Mouse (Mus musculus) limb, embryonic 12.5 days (tissue): ENCODE results near the gene Eif4ebp2. TPM values are rescaled to one million over a fixed set of nuclear protein-coding genes. Genes with fewer than 3 reads are reported as not detected.

Experiments used
- ATAC-seq: fragments of 200-750 bp; cut with Nextera tagmentation; 2 replicates; pipeline ENCODE4 v1.8.0; 2017; ENCODE audit warnings: low read depth, moderate TSS enrichment; ENCODE audit not compliant: insufficient number of reproducible peaks, insufficient read depth, low FRiP score, low TSS enrichment
- H3K27ac ChIP-seq: fragments of 300-500 bp; sonication (generic); 2 replicates; pipeline ENCODE4 v1.5.1; 2016; ENCODE audit warnings: mild to moderate bottlenecking, moderate library complexity
- H3K27me3 ChIP-seq: fragments of 300-500 bp; sonication (generic); 2 replicates; pipeline ENCODE4 v1.6.1; 2016; ENCODE audit warnings: mild to moderate bottlenecking, moderate library complexity
- H3K36me3 ChIP-seq: fragments of 300-500 bp; sonication (generic); 2 replicates; pipeline ENCODE4 v1.6.1; 2016; ENCODE audit warnings: mild to moderate bottlenecking, moderate library complexity
- H3K4me1 ChIP-seq: fragments of 300-500 bp; sonication (generic); replicated peaks from 2 replicates; pipeline ENCODE4 v1.6.1; 2016
- H3K4me2 ChIP-seq: fragments of 300-500 bp; sonication (generic); 2 replicates; pipeline ENCODE4 v1.6.1; 2016; ENCODE audit warnings: mild to moderate bottlenecking, moderate library complexity
- H3K4me3 ChIP-seq: fragments of 300-500 bp; sonication (generic); replicated peaks from 2 replicates; pipeline ENCODE4 v1.5.1; 2016; ENCODE audit warnings: mild to moderate bottlenecking
- H3K9ac ChIP-seq: fragments of 300-500 bp; sonication (generic); replicated peaks from 2 replicates; pipeline ENCODE4 v1.6.1; 2016; ENCODE audit warnings: mild to moderate bottlenecking, moderate library complexity
- H3K9me3 ChIP-seq: fragments of 300-500 bp; sonication (generic); 2 replicates; pipeline ENCODE4 v1.6.1; 2016; ENCODE audit warnings: mild to moderate bottlenecking, moderate library complexity
- WGBS: fragments of 180-500 bp; shearing (Covaris S2); methylation state at CpG from one replicate; pipeline ENCODE4 v1.1.7; 2016; 5-methylcytosine and 5-hydroxymethylcytosine counted together
- polyA plus RNA-seq: library from polyadenylated mRNA; unstranded; fragments of >200 nt; fragmentation: Nextera tagmentation; extraction: Ambion mirVana; gene quantifications from 2 replicates; pipeline ENCODE4 v1.2.1, GENCODE M21; 2016

The Eif4ebp2 gene
- polyA plus RNA-seq, 1 experiment from 2014 or later: 60.2 TPM

DNA sequence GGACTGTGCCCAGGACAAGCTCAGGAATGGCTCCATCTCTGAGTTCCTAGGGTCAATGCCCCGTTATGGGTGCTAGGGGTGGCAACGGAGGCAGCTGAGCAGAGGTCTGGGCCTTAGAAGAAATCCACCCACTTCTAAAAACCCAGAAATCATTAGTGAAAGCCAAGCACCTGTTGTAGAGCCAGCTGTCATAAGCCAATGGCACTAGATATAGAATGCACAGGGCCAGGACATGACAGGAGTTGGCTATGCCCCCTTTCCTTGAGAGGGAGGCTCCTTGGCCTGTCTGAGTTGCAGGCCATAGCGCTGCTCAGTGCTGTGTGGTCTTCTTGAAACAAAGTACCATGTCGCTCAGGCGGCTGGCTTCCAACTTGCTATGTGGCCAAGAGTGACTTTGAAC, 52.1 kb downstream of the Eif4ebp2 start:
- no peak overlapping the region for H3K9ac ChIP-seq
- no peaks in the 10 kb centered on the region; the same call in 1 of the 2 replicates for H3K9me3 ChIP-seq
- ATAC-seq: no peak
- H3K27ac ChIP-seq: no peak overlapping the region
- 0 out of 2 replicates have a peak, but pooled peaks cover 4% of the 10 kb centered on the region for H3K4me1 ChIP-seq
- H3K4me2 ChIP-seq: no peak overlapping the region
- no peaks in the 10 kb centered on the region for H3K36me3 ChIP-seq
- H3K4me3 ChIP-seq: no peak overlapping the region
- peaks cover 7% of the 10 kb centered on the region for H3K27me3 ChIP-seq
- whole genome bisulfite sequencing: 85% methylated on average over 5 of the region's 5 CpGs

DNA sequence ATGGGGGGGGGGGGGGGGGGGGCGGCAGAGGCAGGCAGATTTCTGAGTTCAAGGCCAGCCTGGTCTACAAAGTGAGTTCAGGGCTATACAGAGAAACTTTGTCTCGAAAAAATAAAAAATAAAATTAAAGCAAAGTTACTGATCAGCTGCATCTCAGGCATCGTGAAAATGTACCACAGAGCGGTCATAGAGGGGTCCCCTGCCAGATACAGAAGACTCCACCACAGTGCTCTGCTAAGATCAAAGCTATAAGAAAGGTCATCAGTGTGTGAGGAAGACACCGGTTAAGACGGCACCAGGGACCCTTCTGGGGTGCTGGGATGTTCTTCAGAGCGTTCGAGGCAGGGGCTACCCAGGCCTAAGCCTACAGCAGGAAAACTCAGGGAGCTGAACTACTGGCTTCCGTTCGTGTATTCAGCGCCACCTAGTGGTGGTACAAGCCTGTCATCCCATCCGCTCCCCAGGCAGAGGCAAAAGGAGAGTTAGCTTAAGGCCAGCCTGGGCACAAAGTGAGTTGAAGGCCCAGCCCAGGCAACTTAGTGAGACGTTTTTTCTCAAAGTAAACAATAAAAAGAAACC, 53.2 kb downstream of the Eif4ebp2 start:
- WGBS: 29% methylated on average over 13 of the region's 13 CpGs
- H3K27ac ChIP-seq: no peak overlapping the region
- peak; percentile 69 for ATAC-seq

DNA sequence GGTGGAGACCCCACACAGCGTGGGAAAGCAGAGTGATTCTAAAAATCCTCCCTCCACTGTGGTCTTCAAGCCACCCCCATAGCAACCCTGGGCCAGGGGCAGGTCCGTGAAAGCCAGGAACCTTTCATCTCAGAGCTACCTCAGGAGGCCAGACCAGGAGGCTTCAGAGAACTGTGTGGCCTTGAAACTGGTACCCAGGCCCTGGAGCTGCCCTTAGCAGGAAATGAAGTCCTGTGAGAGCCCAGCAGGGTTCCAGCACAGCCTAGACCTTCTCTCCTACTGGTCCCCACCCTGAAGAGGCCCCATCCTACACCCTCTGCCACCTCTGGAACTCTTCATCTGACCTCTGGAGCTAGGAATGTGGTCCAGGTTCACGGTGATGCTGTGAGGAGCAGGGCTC, 54.3 kb downstream of the Eif4ebp2 start:
- Histone ChIP-seq H3K9ac (no peak overlapping the region), H3K4me2 (no peak overlapping the region), H3K27me3 (no peaks in the 10 kb centered on the region), H3K9me3 (no peaks in the 10 kb centered on the region), H3K36me3 (no peaks in the 10 kb centered on the region), H3K4me3 (no peak overlapping the region), H3K27ac (no peak overlapping the region), H3K4me1 (peaks cover 9% of the 10 kb centered on the region; the same call in 1 of the 2 replicates)
- WGBS: 40% methylated on average over 3 of the region's 3 CpGs
- no peak for ATAC-seq

More for the DNA sequence above, 53.2 kb downstream of the Eif4ebp2 start:
- no peak overlapping the region for H3K4me2 ChIP-seq
- no peak overlapping the region for H3K9ac ChIP-seq
- H3K4me1 ChIP-seq: peaks cover 9% of the 10 kb centered on the region; the same call in 1 of the 2 replicates
- H3K4me3 ChIP-seq: no peak overlapping the region
- H3K27me3 ChIP-seq: peaks cover under 1% of the 10 kb centered on the region
- H3K36me3 ChIP-seq: no peaks in the 10 kb centered on the region
- no peaks in the 10 kb centered on the region for H3K9me3 ChIP-seq

DNA sequence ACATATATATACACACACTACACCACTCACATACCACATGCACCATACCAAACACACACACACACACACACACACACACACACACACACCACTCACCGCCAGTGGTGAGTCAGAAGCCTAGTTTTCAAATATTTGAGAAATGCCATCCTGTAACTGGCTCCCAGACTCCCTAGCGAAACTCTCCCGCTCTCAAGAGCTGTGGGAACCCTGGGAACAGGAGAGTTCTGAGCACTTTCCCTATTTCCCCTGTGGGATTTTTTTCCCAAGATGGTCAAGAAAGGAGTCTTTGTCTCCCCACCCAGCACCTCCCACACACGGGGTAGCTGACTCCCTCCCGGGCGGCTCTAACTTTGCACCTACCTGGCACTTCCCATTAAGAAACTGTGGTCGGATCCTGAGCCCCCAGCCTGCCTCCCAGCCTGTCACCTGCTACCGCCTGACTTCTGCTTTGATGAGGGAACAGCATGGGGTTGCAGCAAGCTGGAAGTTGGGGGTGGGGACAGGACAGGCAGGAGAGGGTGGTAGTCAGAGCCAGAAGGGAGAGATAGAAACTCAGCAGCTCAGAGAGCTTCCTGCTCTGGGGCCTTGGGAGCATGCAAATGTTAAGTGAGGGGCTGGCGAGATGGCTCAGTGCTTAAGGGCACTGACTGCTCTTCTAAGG, 57.9 kb downstream of the Eif4ebp2 start:
- WGBS: 13% methylated on average over 9 of the region's 9 CpGs
- 0 out of 2 replicates have a peak overlapping the region, but pooled peaks have one; percentile 8 for H3K9ac ChIP-seq
- 0 out of 2 replicates have a peak, but pooled peaks cover 8% of the 10 kb centered on the region for H3K27me3 ChIP-seq
- peaks cover 12% of the 10 kb centered on the region; the same call in 1 of the 2 replicates for H3K4me1 ChIP-seq
- H3K4me3 ChIP-seq: no peak overlapping the region
- H3K9me3 ChIP-seq: no peaks in the 10 kb centered on the region
- no peak overlapping the region for H3K27ac ChIP-seq
- peak; percentile 41; the same call in 1 of the 2 replicates for ATAC-seq
- no peaks in the 10 kb centered on the region for H3K36me3 ChIP-seq
- H3K4me2 ChIP-seq: no peak overlapping the region

DNA sequence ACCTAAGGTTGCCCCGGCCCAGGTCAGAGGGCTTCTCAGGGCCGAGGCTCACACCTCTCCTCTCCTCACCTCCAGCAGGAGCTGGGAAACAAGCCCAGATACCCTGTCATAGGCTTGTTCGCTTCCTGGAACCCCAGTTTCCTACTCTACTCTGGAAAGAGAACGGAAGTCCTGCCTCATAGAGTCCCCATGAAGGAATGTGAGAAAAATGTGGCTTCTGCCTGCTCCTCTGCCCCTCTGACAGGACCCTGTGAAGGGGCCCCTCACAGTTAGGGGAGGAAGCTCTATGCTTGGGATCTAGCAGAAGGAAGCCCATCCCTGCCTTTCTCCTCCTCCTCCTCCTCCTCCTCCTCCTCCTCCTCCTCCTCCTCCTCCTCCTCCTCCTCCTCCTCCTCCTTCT, 59.9 kb downstream of the Eif4ebp2 start:
- Histone ChIP-seq H3K4me3 (no peak overlapping the region), H3K27me3 (0 out of 2 replicates have a peak, but pooled peaks cover 8% of the 10 kb centered on the region), H3K27ac (no peak overlapping the region), H3K9ac (no peak overlapping the region), H3K4me1 (peaks cover 9% of the 10 kb centered on the region; the same call in 1 of the 2 replicates), H3K9me3 (no peaks in the 10 kb centered on the region), H3K36me3 (no peaks in the 10 kb centered on the region), H3K4me2 (no peak overlapping the region)
- WGBS: 45% methylated on average over 4 of the region's 4 CpGs
- ATAC-seq: no peak

DNA sequence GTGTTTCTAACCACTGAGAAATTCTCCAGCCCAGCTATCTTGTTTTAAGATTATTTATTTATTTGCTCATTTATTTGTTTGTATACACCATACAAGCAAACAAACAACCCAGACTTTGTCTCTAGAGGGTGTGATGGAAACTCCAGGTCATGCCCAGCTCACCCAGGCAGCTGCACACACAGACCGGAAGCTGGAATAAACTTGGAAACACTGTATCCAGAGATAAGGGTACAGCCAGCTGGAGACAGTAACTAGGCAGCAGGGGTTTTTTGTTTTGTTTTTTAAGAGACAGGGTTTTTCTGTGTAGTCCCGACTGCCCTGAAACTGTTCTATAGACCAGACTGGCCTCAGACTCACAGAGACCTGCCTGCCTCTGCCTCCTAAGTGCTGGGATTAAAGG, 62.3 kb downstream of the Eif4ebp2 start:
- H3K9me3 ChIP-seq: no peaks in the 10 kb centered on the region
- ATAC-seq: no peak
- H3K27ac ChIP-seq: no peak overlapping the region
- 86% methylated on average over 2 of the region's 2 CpGs for WGBS
- 0 out of 2 replicates have a peak, but pooled peaks cover 10% of the 10 kb centered on the region for H3K27me3 ChIP-seq
- H3K4me3 ChIP-seq: no peak overlapping the region
- peaks cover 9% of the 10 kb centered on the region; the same call in 1 of the 2 replicates for H3K4me1 ChIP-seq
- no peak overlapping the region for H3K4me2 ChIP-seq
- H3K9ac ChIP-seq: no peak overlapping the region
- H3K36me3 ChIP-seq: no peaks in the 10 kb centered on the region

DNA sequence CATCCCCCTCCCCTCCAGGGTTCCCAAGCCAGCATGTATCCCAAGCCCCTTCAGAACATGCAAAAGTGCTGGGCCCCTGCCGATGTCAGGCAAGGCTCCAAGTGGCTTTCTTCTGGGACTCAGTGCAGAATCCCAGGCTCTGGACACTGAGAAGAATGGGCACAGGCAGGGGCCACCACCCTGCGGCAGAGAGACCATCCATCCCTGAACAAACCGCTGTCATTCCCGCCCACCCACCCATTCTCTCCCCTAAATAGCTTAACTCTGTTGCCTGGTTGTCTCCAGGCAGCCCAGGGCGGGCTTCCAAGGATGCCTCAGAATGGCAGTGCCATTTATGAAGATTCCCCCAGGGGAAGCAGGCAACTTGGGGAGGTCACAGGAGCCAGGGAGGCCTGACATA, 63.4 kb downstream of the Eif4ebp2 start:
- 0 out of 2 replicates have a peak, but pooled peaks cover 12% of the 10 kb centered on the region for H3K27me3 ChIP-seq
- no peak overlapping the region for H3K9ac ChIP-seq
- H3K4me3 ChIP-seq: no peak overlapping the region
- WGBS: 74% methylated on average over 5 of the region's 5 CpGs
- H3K9me3 ChIP-seq: no peaks in the 10 kb centered on the region
- H3K36me3 ChIP-seq: no peaks in the 10 kb centered on the region
- ATAC-seq: no peak
- H3K4me1 ChIP-seq: peaks cover 7% of the 10 kb centered on the region
- no peak overlapping the region for H3K4me2 ChIP-seq
- no peak overlapping the region for H3K27ac ChIP-seq

- peaks cover 26% of the 10 kb centered on the region for H3K4me1 ChIP-seq
- no peak overlapping the region for H3K9ac ChIP-seq
- WGBS: 50% methylated on average over 6 of the region's 6 CpGs
- H3K4me2 ChIP-seq: no peak overlapping the region
- H3K4me3 ChIP-seq: no peak overlapping the region
- H3K9me3 ChIP-seq: no peaks in the 10 kb centered on the region
- H3K36me3 ChIP-seq: no peaks in the 10 kb centered on the region
- no peak for ATAC-seq
- H3K27me3 ChIP-seq: peaks cover 16% of the 10 kb centered on the region; the same call in 1 of the 2 replicates
- H3K27ac ChIP-seq: no peak overlapping the region
These were observed 66.2 kb downstream of the Eif4ebp2 start for GRCm38 (mm10) chr10:61386284-61386683.

DNA sequence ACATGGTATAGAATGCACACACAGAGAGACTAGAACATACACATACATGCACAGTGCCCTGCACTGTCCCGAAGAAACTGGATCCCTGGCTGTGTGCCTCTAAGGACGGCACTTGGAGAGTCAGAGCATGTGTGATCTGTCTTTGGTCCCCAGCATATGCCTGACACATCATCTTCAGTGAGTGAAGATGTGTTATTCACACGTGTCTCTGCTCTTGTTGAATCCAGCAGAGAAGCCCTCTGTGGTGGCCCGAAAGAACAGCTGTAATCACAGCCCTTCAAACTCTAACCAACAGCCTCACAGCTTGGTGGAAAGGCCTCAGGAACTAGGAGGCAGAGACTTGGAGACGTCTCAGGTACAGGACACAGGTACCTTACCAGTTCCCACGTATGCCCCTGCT, 67.3 kb downstream of the Eif4ebp2 start:
- WGBS: 78% methylated on average over 6 of the region's 6 CpGs
- Histone ChIP-seq H3K9me3 (no peaks in the 10 kb centered on the region), H3K27ac (no peak overlapping the region), H3K27me3 (peaks cover 19% of the 10 kb centered on the region; the same call in 1 of the 2 replicates), H3K4me2 (no peak overlapping the region), H3K36me3 (no peaks in the 10 kb centered on the region), H3K9ac (no peak overlapping the region), H3K4me3 (no peak overlapping the region), H3K4me1 (peaks cover 37% of the 10 kb centered on the region)
- ATAC-seq: no peak

DNA sequence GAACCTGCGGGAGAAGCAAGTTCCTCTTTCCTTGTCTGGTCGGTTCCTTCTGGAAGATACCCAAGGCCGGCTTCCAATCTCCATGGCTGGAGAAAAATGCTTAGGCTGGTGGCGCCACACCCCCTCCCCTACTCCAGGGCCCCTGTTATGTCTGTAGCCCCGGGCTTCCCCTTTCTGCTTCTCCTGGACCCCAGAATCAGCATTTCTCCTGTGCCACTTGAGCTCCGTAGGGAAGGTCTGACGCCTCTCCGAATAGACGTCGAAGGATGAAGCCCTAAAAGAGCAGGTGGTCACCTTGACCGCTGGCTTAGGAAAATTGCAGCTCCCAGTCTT, 68.8 kb downstream of the Eif4ebp2 start:
- no peaks in the 10 kb centered on the region for H3K9me3 ChIP-seq
- no peak for ATAC-seq

DNA sequence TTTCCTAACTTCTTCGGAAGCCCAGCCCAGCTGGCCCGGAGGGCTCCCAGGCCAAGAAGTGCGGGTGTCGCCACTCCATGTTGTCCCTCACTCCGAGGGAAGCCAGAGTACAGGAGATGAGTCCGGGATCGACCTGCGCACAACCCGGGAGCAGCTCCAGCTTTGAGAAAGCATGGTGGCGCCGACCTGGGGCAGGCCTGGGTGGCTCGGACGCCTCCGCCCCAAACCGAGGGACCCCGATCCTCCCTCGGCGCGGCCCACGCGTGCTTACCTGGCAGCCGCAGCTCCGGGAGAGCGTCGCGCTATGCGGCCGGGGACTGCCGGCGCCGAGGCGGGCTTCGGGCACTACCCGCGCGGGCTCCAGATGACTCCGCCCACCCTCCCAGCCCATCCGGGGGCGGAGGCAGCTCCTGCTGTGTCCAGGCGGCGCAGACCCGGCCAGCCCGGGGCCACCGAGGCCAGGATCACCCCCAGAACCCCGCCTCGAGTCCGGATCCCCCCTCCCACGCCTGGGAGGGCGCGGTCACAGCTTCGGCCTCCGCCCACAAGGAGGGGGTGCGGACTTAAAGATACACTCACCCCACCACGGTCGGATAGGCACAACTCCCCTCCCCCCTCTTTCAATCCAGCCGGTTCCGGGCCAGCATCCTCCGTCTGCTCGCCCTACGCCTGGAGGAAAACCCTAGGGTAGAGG, 69.3 kb downstream of the Eif4ebp2 start, which contains the start of gene Pald1:
TSS of gene Pald1 (minus strand) at position 510 of the 694 bp plus-strand sequence.
- Histone ChIP-seq H3K9me3 (no peaks in the 10 kb centered on the region), H3K36me3 (no peaks in the 10 kb centered on the region), H3K4me1 (peaks cover 40% of the 10 kb centered on the region), H3K27me3 (peaks cover 19% of the 10 kb centered on the region; the same call in 1 of the 2 replicates), H3K4me3 (peak within 1 kb of the TSS; percentile 63), H3K27ac (peak within 1 kb of the TSS; percentile 12; the same call in 1 of the 2 replicates), H3K9ac (peak within 1 kb of the TSS; percentile 73), H3K4me2 (peak within 1 kb of the TSS; percentile 93)
- under 1% methylated on average over 59 of the region's 60 CpGs for WGBS
- ATAC-seq: peak; percentile 77

More for the DNA sequence above, 68.8 kb downstream of the Eif4ebp2 start:
- Histone ChIP-seq H3K4me1 (peaks cover 40% of the 10 kb centered on the region), H3K36me3 (no peaks in the 10 kb centered on the region), H3K27me3 (peaks cover 19% of the 10 kb centered on the region; the same call in 1 of the 2 replicates), H3K9ac (peak overlapping the region; percentile 73), H3K27ac (0 out of 2 replicates have a peak overlapping the region, but pooled peaks have one; percentile 12), H3K4me3 (peak overlapping the region; percentile 63), H3K4me2 (peak overlapping the region; percentile 93)
- WGBS: 2% methylated on average over 11 of the region's 11 CpGs
